Mouse (Mus musculus) limb, embryonic 14.5 days (tissue): ENCODE results near the gene Anks4b. TPM values are rescaled to one million over a fixed set of nuclear protein-coding genes. Genes with fewer than 3 reads are reported as not detected.

Experiments used
- ATAC-seq: fragments of 200-750 bp; cut with Nextera tagmentation; 2 replicates; pipeline ENCODE4 v1.8.0; 2017; ENCODE audit warnings: low read depth, moderate number of reproducible peaks, moderate TSS enrichment; ENCODE audit not compliant: low FRiP score
- DNase-seq: peaks from one replicate; pipeline ENCODE4 v3.0.0-alpha.2; 2015; ENCODE audit warnings: low spot score
- H3K27ac ChIP-seq: fragments of 300-500 bp; sonication (generic); replicated peaks from 2 replicates; pipeline ENCODE4 v1.5.1; 2014; ENCODE audit warnings: low read depth, mild to moderate bottlenecking, low read length, moderate library complexity, mixed read lengths
- H3K27me3 ChIP-seq: fragments of 300-500 bp; sonication (generic); 2 replicates; pipeline ENCODE4 v1.6.1; 2014; ENCODE audit warnings: low read length, mixed read lengths; ENCODE audit not compliant: control insufficient read depth, insufficient read depth
- H3K36me3 ChIP-seq: fragments of 300-500 bp; sonication (generic); 2 replicates; pipeline ENCODE4 v1.6.1; 2014; ENCODE audit warnings: mild to moderate bottlenecking, low read length, moderate library complexity, mixed read lengths; ENCODE audit not compliant: control insufficient read depth, insufficient read depth
- H3K4me1 ChIP-seq: fragments of 300-500 bp; sonication (generic); 2 replicates; pipeline ENCODE4 v1.6.1; 2014; ENCODE audit warnings: antibody characterized with exemption, low read length, mixed read lengths; ENCODE audit not compliant: control insufficient read depth, insufficient read depth
- H3K4me2 ChIP-seq: fragments of 300-500 bp; sonication (generic); replicated peaks from 2 replicates; pipeline ENCODE4 v1.6.1; 2014; ENCODE audit warnings: low read depth, mild to moderate bottlenecking, low read length, moderate library complexity; ENCODE audit not compliant: severe bottlenecking
- H3K4me3 ChIP-seq: fragments of 300-500 bp; sonication (generic); replicated peaks from 2 replicates; pipeline ENCODE4 v1.5.1; 2014; ENCODE audit warnings: low read length
- H3K9ac ChIP-seq: fragments of 300-500 bp; sonication (generic); 2 replicates; pipeline ENCODE4 v1.6.1; 2014; ENCODE audit warnings: mild to moderate bottlenecking, low read depth, low read length, moderate library complexity; ENCODE audit not compliant: severe bottlenecking
- H3K9me3 ChIP-seq: fragments of 300-500 bp; sonication (generic); 2 replicates; pipeline ENCODE4 v1.6.1; 2016; ENCODE audit warnings: low read length; ENCODE audit not compliant: control insufficient read depth
- POLR2A ChIP-seq: fragments of 200-500 bp; IDR thresholded peaks from 2 replicates; pipeline ENCODE4 v1.8.0; 2012; ENCODE audit warnings: inconsistent platforms, mild to moderate bottlenecking, moderate library complexity, borderline replicate concordance; ENCODE audit not compliant: insufficient read depth, insufficient read length; ENCODE audit errors: extremely low read depth
- polyA plus RNA-seq, 2 experiments: library from polyadenylated mRNA; depleted of rRNA in 1 of 2; stranded (reverse) in 1 of 2; unstranded in 1 of 2; fragments of >200 nt; fragmentation: Nextera tagmentation in 1 of 2; extraction: Ambion mirVana in 1 of 2; gene quantifications; 2 replicates each; pipeline versions ENCODE4 v1.2.1 to v1.2.3; 2012 to 2014

Gene Anks4b
- polyA plus RNA-seq, 2 experiments = 0.03 TPM; not detected in 1

- H3K27me3 ChIP-seq = no peaks in the 10 kb centered on the region
- ATAC-seq (no peak), DNase-seq (no peak)
- H3K27ac ChIP-seq = no peak overlapping the region
- no peak overlapping the region for H3K9ac ChIP-seq
- H3K4me2 ChIP-seq = no peak overlapping the region
- TF ChIP-seq POLR2A = no peak
- H3K9me3 ChIP-seq = no peaks in the 10 kb centered on the region
- H3K36me3 ChIP-seq = no peaks in the 10 kb centered on the region
- H3K4me1 ChIP-seq = no peaks in the 10 kb centered on the region
- no peak overlapping the region for H3K4me3 ChIP-seq
Measured at GRCm38 (mm10) chr7:120228541-120228940, 54.9 kb downstream of the Anks4b start.

Other genes starting within 250 kb of the Anks4b start
- gene Dnah3, start 78.6 kb upstream of the Anks4b start, polyA plus RNA-seq (2012; rRNA removed) = not detected in 2 replicates
- 0.01 TPM in 1 of 2 replicates, not detected in the other for gene Dnah3, start 78.6 kb upstream of the Anks4b start, polyA plus RNA-seq (2014; fragmentation: Nextera tagmentation; extraction: Ambion mirVana)
- 11.7 and 14.2 TPM in 2 replicates for gene Tmem159, start 71.5 kb upstream of the Anks4b start, polyA plus RNA-seq (2012; rRNA removed)
- 22.0 and 28.9 TPM in 2 replicates for gene Tmem159, start 71.5 kb upstream of the Anks4b start, polyA plus RNA-seq (2014; fragmentation: Nextera tagmentation; extraction: Ambion mirVana)
- gene Zp2, start 28.6 kb upstream of the Anks4b start, polyA plus RNA-seq (2012; rRNA removed) = 1.0 and 1.7 TPM in 2 replicates
- gene Zp2, start 28.6 kb upstream of the Anks4b start, polyA plus RNA-seq (2014; fragmentation: Nextera tagmentation; extraction: Ambion mirVana) = 0.08 and 0.66 TPM in 2 replicates
- 12.9 and 16.9 TPM in 2 replicates for gene Crym, start 28.3 kb downstream of the Anks4b start, polyA plus RNA-seq (2012; rRNA removed)
- 12.3 and 13.3 TPM in 2 replicates for gene Crym, start 28.3 kb downstream of the Anks4b start, polyA plus RNA-seq (2014; fragmentation: Nextera tagmentation; extraction: Ambion mirVana)
- 0.06 TPM in 1 of 2 replicates, not detected in the other for gene Abca14, start 30.1 kb downstream of the Anks4b start, polyA plus RNA-seq (2012; rRNA removed)
- gene Abca14, start 30.1 kb downstream of the Anks4b start, polyA plus RNA-seq (2014; fragmentation: Nextera tagmentation; extraction: Ambion mirVana) = not detected in 2 replicates
- gene Abca15, start 154.8 kb downstream of the Anks4b start, polyA plus RNA-seq (2012; rRNA removed) = not detected in 2 replicates
- gene Abca15, start 154.8 kb downstream of the Anks4b start, polyA plus RNA-seq (2014; fragmentation: Nextera tagmentation; extraction: Ambion mirVana) = not detected in 2 replicates
- gene Abca16, start 235.8 kb downstream of the Anks4b start, polyA plus RNA-seq (2012; rRNA removed) = 0.03 TPM in 1 of 2 replicates, not detected in the other
- 0.07 TPM in 1 of 2 replicates, not detected in the other for gene Abca16, start 235.8 kb downstream of the Anks4b start, polyA plus RNA-seq (2014; fragmentation: Nextera tagmentation; extraction: Ambion mirVana)